Mouse (Mus musculus) liver, embryonic 14.5 days (tissue): ENCODE measurements at regions not wholly inside any gene's neighbourhood (a gene's known extent, or its start where the extent isn't known, plus 50 kb on each side); places are given as distances from the start of the nearest gene placed in this dataset.

Experiments used
- ATAC-seq: fragments of 200-750 bp; cut with Nextera tagmentation; 2 replicates; pipeline ENCODE4 v1.8.0; 2017; ENCODE audit warnings: moderate number of reproducible peaks, mild to moderate bottlenecking, moderate library complexity; ENCODE audit not compliant: insufficient read depth
- DNase-seq, 3 experiments: peaks; one replicate each; pipeline ENCODE4 v3.0.0-alpha.2; 2012 to 2013; ENCODE audit warnings: low read depth in 3 of 3, low spot score in 3 of 3
- H3K27ac ChIP-seq: fragments of 300-500 bp; sonication (generic); 2 replicates; pipeline ENCODE4 v1.5.1; 2014; ENCODE audit warnings: moderate library complexity, mild to moderate bottlenecking, control low read depth, inconsistent platforms
- H3K27me3 ChIP-seq: fragments of 300-500 bp; sonication (generic); 2 replicates; pipeline ENCODE4 v1.6.1; 2014; ENCODE audit warnings: mild to moderate bottlenecking, low read length, moderate library complexity; ENCODE audit not compliant: control insufficient read depth, insufficient read depth
- H3K36me3 ChIP-seq: fragments of 300-500 bp; sonication (generic); replicated peaks from 2 replicates; pipeline ENCODE4 v1.6.1; 2014; ENCODE audit warnings: low read depth; ENCODE audit not compliant: control insufficient read depth, insufficient read depth
- H3K4me1 ChIP-seq, 2 experiments: fragments of 200-500 bp in 1 of 2; fragments of 300-500 bp in 1 of 2; sonication (generic) in 1 of 2; replicated peaks; 2 replicates each; pipeline ENCODE4 v1.6.1; 2012 to 2014; ENCODE audit warnings: antibody characterized with exemption in 1 of 2, inconsistent platforms in 1 of 2, low read length in 1 of 2; ENCODE audit not compliant: control insufficient read depth in 2 of 2, insufficient read depth in 2 of 2
- H3K4me2 ChIP-seq: fragments of 300-500 bp; sonication (generic); 2 replicates; pipeline ENCODE4 v1.6.1; 2014; ENCODE audit warnings: low read depth, mild to moderate bottlenecking, control low read depth, moderate library complexity
- H3K4me3 ChIP-seq, 2 experiments: fragments of 200-500 bp in 1 of 2; fragments of 300-500 bp in 1 of 2; sonication (generic) in 1 of 2; 2 replicates each; pipeline ENCODE4 v1.5.1; 2012 to 2014; ENCODE audit warnings: low read depth in 2 of 2, low read length in 2 of 2, mild to moderate bottlenecking in 2 of 2, control low read depth in 1 of 2, inconsistent platforms in 1 of 2, moderate library complexity in 1 of 2; ENCODE audit not compliant: insufficient read depth in 1 of 2
- H3K9ac ChIP-seq: fragments of 300-500 bp; sonication (generic); replicated peaks from 2 replicates; pipeline ENCODE4 v1.6.1; 2014; ENCODE audit warnings: mild to moderate bottlenecking, control low read depth, moderate library complexity
- H3K9me3 ChIP-seq: fragments of 300-500 bp; sonication (generic); 2 replicates; pipeline ENCODE4 v1.6.1; 2016; ENCODE audit warnings: low read length, mixed read lengths; ENCODE audit not compliant: control insufficient read depth
- CTCF ChIP-seq: IDR thresholded peaks from 2 replicates; pipeline ENCODE4 v1.5.1; 2016; ENCODE audit warnings: antibody characterized with exemption, low read depth, control low read depth
- EP300 ChIP-seq: IDR thresholded peaks from 2 replicates; pipeline ENCODE4 v1.6.1; 2016; ENCODE audit warnings: antibody characterized with exemption, low read depth
- WGBS: fragments of 180-500 bp; shearing (Covaris S2); extraction: QIAGEN DNeasy Blood & Tissue Kit; methylation state at CpG from one replicate; pipeline ENCODE4 v1.1.7; 2014; ENCODE audit not compliant: insufficient replicate concordance; 5-methylcytosine and 5-hydroxymethylcytosine counted together

DNA sequence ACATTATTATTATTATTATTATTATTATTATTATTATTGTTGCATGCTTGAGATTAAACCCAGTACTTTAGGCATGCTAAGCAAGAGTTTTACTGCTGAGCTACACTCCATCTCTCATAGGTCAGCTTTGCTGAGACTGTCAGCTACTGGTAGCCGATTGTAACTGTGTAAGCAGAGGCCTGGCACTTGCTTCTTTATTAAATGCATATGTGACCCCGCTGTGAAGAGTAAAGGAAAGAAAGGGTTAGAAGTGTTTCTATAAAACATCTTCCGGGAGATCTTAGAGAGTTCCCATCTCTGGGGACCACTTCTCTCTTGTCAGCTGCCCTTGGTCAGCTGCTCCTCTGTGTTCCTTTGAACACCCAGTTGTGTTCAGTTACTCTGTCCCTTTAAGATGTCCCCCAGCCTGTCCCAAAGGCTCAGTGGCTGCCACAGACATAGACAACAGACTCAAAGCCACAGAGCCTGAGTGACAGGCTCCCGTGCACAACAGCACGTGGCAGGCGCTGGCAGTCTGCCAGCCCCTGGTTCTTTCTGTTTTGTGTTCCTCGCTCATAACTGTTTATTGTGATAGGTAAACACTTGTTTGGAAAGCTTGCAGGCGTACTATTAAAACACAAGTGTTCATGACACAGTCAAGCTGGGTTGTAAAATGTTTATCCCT lies 563.7 kb upstream of the Auts2 start:
- Histone ChIP-seq H3K4me3 (no peak overlapping the region), H3K4me2 (no peak overlapping the region), H3K9me3 (no peaks in the 10 kb centered on the region), H3K9ac (no peak overlapping the region), H3K4me1 (no peaks in the 10 kb centered on the region), H3K36me3 (no peaks in the 10 kb centered on the region), H3K27ac (no peak overlapping the region), H3K27me3 (no peaks in the 10 kb centered on the region)
- ATAC-seq = no peak
- TF ChIP-seq CTCF (no peak), EP300 (no peak)
- 40% methylated on average over 8 of the region's 8 CpGs for WGBS
- no peak for DNase-seq

- no peaks in the 10 kb centered on the region for H3K27me3 ChIP-seq
- H3K9ac ChIP-seq = no peak overlapping the region
- DNase-seq = no peak
- no peaks in the 10 kb centered on the region for H3K9me3 ChIP-seq
- H3K4me2 ChIP-seq = no peak overlapping the region
- no peaks in the 10 kb centered on the region for H3K4me1 ChIP-seq
- TF ChIP-seq EP300 = no peak
- TF ChIP-seq CTCF = no peak
- no peak for ATAC-seq
- no peaks in the 10 kb centered on the region for H3K36me3 ChIP-seq
- WGBS = 39% methylated on average over 1 of the region's 1 CpGs
- no peak overlapping the region for H3K27ac ChIP-seq
- no peak overlapping the region for H3K4me3 ChIP-seq
Measured at GRCm38 (mm10) chr5:133096340-133096739, 553.2 kb upstream of the Auts2 start.

- WGBS = 43% methylated on average over 1 of the region's 1 CpGs
- no peak overlapping the region for H3K4me3 ChIP-seq
- ATAC-seq = no peak
- no peaks in the 10 kb centered on the region for H3K9me3 ChIP-seq
- TF ChIP-seq EP300 (no peak), CTCF (no peak)
- H3K36me3 ChIP-seq = no peaks in the 10 kb centered on the region
- no peak for DNase-seq
- no peak overlapping the region for H3K9ac ChIP-seq
- no peak overlapping the region for H3K4me2 ChIP-seq
- no peak overlapping the region for H3K27ac ChIP-seq
- H3K27me3 ChIP-seq = no peaks in the 10 kb centered on the region
- no peaks in the 10 kb centered on the region for H3K4me1 ChIP-seq
Measured at GRCm38 (mm10) chr5:133084859-133085258, 541.7 kb upstream of the Auts2 start.

DNA sequence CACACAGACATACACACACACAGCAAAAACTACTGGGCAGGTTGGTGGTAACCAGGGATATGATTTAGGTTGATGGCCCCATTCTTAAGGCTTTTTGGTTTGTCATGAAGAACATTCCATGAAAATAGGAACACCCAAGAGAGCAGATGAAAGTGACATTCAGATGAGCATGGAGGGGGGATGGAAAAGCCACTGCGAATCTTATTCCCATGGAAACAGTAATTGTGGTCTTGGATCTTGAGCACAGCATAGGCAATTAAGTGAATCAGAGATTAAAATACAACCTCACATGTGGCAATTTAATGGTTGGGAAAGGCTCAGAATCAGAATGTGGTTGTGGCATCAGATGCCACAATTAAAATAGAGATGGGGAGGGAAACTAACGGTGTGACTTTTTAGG lies 537.6 kb upstream of the Auts2 start:
- TF ChIP-seq CTCF = no peak
- TF ChIP-seq EP300 = no peak
- no peaks in the 10 kb centered on the region for H3K27me3 ChIP-seq
- no peak for ATAC-seq
- no peak for DNase-seq
- no peak overlapping the region for H3K4me3 ChIP-seq
- H3K27ac ChIP-seq = no peak overlapping the region
- H3K36me3 ChIP-seq = no peaks in the 10 kb centered on the region
- no peak overlapping the region for H3K9ac ChIP-seq
- H3K4me2 ChIP-seq = no peak overlapping the region
- H3K9me3 ChIP-seq = no peaks in the 10 kb centered on the region
- no peaks in the 10 kb centered on the region for H3K4me1 ChIP-seq
- 72% methylated on average over 2 of the region's 2 CpGs for WGBS

- no peak for TF ChIP-seq CTCF
- no peak for TF ChIP-seq EP300
- no peaks in the 10 kb centered on the region for H3K36me3 ChIP-seq
- H3K27me3 ChIP-seq = no peaks in the 10 kb centered on the region
- H3K9ac ChIP-seq = no peak overlapping the region
- DNase-seq (no peak), ATAC-seq (no peak)
- H3K27ac ChIP-seq = no peak overlapping the region
- H3K4me2 ChIP-seq = no peak overlapping the region
- 55% methylated on average over 3 of the region's 3 CpGs for WGBS
- H3K4me1 ChIP-seq = no peaks in the 10 kb centered on the region
- H3K9me3 ChIP-seq = no peaks in the 10 kb centered on the region
- no peak overlapping the region for H3K4me3 ChIP-seq
Measured at GRCm38 (mm10) chr5:133078916-133079315, 535.8 kb upstream of the Auts2 start.
